Mouse (Mus musculus) C2C12 (cell line): ENCODE results near the gene Eif4g2.

Source experiments
- CEBPB ChIP-seq: IDR thresholded peaks from one replicate; pipeline ENCODE4 v1.6.1; 2011; ENCODE audit warnings: low read depth, mild to moderate bottlenecking, control low read depth, moderate library complexity
- CTCF ChIP-seq: IDR thresholded peaks from one replicate; pipeline ENCODE4 v1.5.1; 2011; ENCODE audit not compliant: control insufficient read depth, insufficient read depth, insufficient read length
- MYOD1 ChIP-seq: IDR thresholded peaks from one replicate; pipeline ENCODE4 v1.6.1; 2011; ENCODE audit warnings: low read depth; ENCODE audit not compliant: control insufficient read depth, insufficient read length

- TF ChIP-seq CTCF (no peak), MYOD1 (no peak), CEBPB (no peak)
These were observed 2.0 kb downstream of the Eif4g2 start for GRCm38 (mm10) chr7:111080876-111081275.
